Mouse (Mus musculus) adrenal gland, adult 8-10 months (tissue): ENCODE data around the gene Znhit1. TPM values are rescaled to one million over a fixed set of nuclear protein-coding genes. Genes with fewer than 3 reads are reported as not detected.
A peak's percentile ranks its signal among the peaks of the same experiment; 100 is the strongest.

Source experiments
- DNase-seq: peaks from one replicate; pipeline ENCODE4 v3.0.0; 2022
- total RNA-seq, 4 experiments: library from RNA; stranded (reverse); gene quantifications; 2 replicates each; pipeline ENCODE4 v1.2.4; 2022

Gene Znhit1
- total RNA-seq: 10 to 100 TPM; 77.8 to 96.8 (median 83.5) TPM

DNA sequence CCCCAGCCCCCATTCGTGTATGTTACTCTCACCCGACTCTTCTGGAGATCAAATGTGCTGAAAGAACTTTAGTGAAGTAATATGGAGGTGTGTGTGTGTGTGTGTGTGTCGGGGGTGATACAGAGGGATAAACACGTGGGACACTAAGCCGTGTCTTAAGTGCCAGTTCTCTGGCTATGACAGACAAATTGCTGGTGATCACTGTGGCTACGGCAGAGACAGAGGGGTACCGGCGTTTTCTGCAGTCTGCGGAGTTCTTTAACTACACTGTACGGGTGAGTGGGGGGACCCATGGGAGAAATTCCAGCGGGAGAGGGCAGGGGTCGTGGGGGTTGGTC, at the start of gene Znhit1:
Znhit1 (minus strand) TSS at position 88 of the 338 bp plus-strand sequence.
- DNase-seq: no peak

DNA sequence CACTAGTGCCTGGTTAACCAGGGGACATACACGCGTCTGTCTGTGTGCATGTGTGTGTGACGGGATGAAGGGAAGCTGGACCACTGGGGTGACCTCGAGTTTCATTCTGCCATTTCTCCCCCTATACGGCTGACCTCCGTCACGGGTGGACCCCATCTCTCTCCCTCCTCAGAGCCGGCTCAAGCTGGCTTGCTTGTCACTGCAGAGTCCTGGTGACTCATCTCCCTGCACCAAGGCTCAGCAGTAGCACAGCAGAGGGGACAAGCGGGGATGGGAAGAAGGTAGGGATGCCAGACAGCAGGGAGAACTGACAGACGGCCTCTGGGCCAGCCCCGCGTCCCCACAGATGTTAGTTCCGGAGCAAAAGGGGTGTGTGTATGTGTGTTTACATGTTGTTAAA, 48.4 kb upstream of the Znhit1 start:
- DNase-seq: no peak

DNA sequence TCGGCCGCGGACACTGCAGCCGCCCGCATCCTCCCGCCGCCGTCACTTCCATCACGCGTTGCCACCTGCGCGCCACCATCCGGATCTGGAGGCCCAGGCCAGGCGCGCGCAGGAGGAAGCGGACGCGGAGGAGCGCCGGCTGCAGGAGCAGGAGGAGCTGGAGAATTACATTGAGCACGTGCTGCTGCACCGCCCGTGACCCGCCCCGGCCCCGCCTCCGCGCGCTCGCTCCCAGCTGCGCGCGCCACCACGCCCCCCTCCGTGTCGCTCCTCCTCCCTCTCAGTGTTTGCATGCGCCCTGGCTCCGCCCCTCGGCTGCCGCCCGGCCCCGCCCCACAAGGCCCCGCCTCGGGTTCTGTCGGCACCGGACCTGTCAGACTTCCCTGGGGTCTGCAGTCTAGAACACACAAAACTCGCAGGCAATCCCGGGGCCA, 44.8 kb upstream of the Znhit1 start:
- peak; percentile 83 for DNase-seq

GRCm38 (mm10) chr5:137032033-137032421, 44.2 kb upstream of the Znhit1 start:
- no peak for DNase-seq

- DNase-seq: peak; percentile 34
These were observed 43.5 kb upstream of the Znhit1 start for GRCm38 (mm10) chr5:137031076-137032032.

- DNase-seq: no peak
These were observed 42.6 kb upstream of the Znhit1 start for GRCm38 (mm10) chr5:137030416-137030810.

DNA sequence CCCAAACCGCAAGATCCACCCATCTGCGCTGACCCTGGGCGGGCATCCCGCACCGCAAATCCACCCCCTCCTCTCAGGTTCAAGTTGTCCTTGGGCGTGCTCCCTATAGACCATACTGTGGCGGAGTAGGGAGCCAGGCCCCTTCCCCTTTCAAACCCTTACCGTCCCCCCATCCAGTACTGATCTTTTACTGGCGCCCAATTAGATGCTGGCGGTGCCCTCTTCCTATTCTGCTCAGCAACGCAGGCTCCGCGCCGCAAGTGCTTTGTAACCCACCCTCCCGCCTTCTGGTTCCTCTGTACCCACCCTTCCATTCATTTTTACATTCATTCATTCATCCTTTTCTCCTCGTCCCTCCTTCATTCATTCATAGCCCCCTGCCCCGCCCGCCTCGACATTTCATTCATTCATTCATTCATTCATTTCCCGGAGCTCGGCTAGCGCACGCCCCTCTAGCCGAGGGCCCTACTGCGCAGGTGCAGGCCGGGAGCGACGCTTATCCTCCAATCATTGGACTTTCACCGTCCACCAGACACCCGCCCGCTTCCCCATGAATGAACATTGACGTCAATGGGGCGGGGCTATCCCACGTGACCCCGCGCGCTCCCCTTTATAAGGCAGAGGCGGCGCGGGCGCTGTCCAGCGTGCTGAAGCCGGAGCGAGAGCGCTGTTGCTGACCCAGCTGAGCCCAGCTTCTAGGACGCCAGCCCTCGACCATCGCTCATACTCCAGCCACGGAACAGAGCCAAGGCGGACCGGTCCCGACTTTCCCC, 42.0 kb upstream of the Znhit1 start:
- peak; percentile 92 for DNase-seq

- no peak for DNase-seq
These were observed 41.4 kb upstream of the Znhit1 start for GRCm38 (mm10) chr5:137029273-137029585.

DNA sequence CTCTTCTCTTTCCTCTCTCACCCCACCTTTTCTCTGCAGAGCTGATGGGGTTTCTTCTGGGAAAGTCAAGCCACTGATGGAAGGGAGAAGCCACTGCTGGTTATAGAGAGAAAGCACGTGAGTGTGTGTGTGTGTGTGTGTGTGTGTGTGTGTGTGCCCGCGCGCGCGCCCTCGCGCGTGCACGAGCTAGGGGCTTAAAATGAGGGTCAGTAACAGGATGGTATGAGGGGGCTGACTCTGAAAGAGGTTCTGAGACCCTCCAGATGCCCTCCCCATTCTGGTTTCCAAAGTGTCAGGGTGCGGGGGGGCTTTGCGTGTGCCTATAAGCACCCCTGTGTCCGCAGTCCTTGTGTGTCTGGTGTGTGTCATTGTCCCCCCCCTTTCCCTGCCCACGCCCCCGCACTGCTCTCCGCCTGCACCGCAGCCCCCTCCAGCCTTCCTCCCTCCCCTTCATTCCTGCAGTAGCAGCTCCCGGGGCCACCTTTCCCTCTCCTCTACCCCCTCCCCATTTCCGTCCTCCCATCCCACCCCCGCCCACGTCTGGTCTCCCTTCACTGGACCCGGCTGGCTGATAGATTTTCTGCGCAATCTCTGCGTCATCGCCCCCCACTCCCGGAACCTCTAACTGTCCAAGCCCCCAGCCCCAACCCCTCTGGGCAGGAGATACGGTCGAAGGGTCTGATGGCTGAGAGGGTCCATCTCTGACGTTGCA, 40.9 kb upstream of the Znhit1 start:
- no peak for DNase-seq

GRCm38 (mm10) chr5:137026092-137026491, 38.3 kb upstream of the Znhit1 start, which contains the start of gene Vgf:
Gene Vgf (plus strand): TSS chr5:137026392.
- DNase-seq: no peak

GRCm38 (mm10) chr5:137025132-137025531, 37.3 kb upstream of the Znhit1 start:
- peak; percentile 37 for DNase-seq

DNA sequence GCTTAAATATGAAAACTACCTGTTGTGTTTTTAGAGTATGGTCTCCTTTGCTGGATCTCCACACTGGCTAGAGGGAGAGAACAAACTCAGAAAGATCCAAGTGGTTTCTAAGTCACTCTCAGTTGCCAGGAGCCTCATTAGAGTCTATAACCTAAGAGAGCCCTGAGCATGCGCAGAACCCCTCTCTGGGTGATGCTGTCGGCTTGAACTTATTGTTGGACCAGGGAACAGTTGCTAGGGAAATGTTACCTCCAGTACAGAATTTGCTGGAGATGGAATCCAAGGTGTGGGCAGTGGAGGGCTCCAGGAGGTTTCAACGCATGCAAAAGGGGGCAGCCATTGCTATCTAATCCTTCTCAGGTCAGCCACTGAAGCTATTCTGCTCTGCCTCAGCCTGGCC, 36.5 kb upstream of the Znhit1 start:
- no peak for DNase-seq

GRCm38 (mm10) chr5:137015913-137016312, 28.1 kb upstream of the Znhit1 start:
- DNase-seq: peak; percentile 60

DNA sequence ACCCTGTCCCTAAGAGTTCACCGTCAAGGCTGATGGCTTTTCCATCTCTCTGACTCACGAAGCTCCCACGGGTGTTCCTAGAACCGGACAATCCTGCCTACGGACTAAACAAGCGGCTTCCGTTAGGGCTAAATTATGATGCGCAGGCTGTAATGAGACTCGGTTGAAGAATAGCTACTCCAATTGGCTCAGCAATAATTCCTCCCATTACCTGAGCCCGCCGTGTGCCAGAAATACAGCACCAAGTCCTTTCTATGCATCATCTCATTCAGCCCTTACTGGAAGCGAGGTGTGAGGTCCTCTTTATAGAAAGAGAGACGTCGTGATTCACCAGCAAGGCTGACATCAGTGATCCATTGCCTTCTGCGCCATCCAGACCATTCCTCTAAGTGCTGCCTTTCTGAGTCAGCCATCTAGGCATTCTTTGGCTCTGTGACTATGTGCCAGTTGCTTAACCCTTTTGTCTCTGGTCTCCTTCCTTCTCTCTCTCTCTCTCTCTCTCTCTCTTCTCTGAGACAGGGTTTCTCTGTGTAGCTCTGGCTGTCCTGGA, 24.7 kb upstream of the Znhit1 start:
- DNase-seq: peak; percentile 66

DNA sequence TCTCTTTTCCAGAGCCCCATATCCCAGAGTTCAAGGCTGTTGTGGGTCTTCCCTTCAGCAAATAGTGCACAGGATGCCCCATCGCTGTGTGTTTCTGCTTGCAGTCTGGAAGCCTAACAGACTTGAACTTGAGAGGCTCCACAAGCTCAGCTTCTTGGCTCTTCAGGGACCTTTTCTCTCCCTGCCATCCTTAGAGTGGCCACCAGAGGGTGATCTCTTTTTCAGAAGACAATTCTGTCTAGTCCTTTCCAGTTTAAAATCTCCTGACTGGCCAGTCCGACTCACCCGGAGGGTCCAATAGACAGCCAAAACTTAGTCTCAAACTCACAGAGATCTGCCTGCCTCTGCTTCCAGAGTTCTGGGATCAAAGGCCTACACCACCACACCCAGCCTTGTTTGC, 22.2 kb upstream of the Znhit1 start:
- DNase-seq: no peak

- DNase-seq: no peak
These were observed 19.5 kb upstream of the Znhit1 start for GRCm38 (mm10) chr5:137007276-137007675.

DNA sequence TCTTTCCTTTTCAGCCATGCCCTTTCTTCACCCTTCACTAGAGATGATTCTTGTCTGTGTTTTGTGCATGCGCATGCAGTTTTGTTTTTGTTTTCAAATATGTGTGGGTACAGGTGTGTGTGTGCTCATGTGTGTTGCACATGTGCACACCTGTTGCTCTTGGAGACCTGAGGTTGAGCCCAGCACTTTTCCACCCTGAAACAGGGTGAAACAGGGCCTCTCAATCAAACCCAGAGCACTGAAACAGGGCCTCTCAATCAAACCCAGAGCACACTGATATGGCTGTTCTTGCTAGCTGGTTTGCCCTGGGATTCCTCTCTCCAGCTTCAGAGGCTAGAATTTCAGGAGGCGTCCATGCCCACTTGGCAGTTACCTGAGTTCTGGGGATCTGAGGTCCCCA, 12.8 kb upstream of the Znhit1 start:
- no peak for DNase-seq

DNA sequence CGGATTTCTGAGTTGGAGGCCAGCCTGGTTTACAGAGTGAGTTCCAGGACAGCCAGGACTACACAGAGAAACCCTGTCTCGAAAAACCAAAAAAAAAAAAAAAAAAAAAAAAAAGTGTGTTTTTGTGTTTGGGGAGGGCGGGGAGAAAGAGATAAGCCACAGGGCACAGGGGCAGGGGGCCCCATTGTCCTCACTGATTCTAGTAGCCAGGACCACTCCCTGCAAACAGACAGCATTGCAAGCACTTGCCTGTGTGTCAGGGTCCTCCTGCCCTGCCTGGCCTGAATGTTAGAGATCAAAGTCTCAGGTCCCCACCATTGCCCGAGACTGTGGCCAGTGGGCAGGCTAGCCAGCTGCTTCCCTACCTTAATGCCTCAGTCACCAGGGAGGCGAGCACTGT, 11.6 kb upstream of the Znhit1 start:
- no peak for DNase-seq

GRCm38 (mm10) chr5:136989801-136990200, 2.0 kb upstream of the Znhit1 start:
- DNase-seq: no peak

DNA sequence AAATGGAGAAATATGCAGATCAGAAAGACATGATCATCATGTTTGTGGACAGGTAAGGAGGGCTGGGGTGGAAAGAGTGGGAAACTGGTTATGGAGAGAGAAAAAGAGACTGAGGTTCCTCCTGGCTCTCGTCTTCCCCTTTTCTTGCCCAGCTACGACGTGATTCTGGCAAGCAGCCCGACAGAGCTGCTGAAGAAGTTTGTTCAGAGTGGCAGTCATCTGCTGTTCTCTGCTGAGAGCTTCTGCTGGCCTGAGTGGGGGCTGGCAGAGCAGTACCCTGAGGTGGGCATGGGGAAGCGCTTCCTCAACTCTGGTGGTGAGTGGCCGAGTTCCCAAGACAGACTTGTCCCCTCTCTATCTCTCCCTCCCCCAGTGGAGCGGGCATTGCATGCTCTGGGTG, 599 bp upstream of the Znhit1 start:
- no peak for DNase-seq

GRCm38 (mm10) chr5:136987138-136987933, 485 bp downstream of the Znhit1 start:
- DNase-seq: peak; percentile 81

DNA sequence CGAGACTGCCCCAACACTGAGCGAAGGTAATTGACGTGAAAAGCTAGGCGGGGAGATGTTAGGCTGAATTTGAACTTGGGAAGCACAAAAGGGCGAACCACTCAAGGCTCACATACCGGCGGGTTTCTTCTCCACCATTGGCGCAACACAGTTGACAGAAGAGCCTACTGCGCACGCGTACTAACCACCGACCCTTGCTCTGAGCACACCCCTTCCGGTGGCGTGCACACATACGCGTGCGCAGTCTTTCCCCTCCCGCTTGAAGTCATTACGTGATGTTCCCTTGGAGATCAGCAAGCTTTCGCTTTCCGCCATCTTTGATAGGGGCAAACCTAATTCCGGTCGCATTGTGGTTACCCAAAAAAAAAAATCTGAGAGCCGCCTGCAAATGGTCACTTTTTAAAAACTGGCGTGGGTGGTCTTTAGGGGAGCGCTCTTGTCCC, 1.1 kb downstream of the Znhit1 start, which contains the start of gene Plod3:
Plod3 (plus strand) TSS at position 325 of the 443 bp plus-strand sequence.
- peak; percentile 96 for DNase-seq
